Mouse (Mus musculus): Measurements from ENCODE around the gene Cyth1.
A peak's percentile ranks its signal among the peaks of the same experiment; 100 is the strongest.

GRCm38 (mm10) chr11:118104001-118104400 is 144.4 kb downstream of the Cyth1 start:
- TF ChIP-seq EP300 (IDR thresholded peaks at IDR 0.05; ENCODE audit: insufficient read depth, low read depth, low read length), result no peak
- peak; percentile 100 for TF ChIP-seq CTCF (IDR thresholded peaks at IDR 0.05; ENCODE audit: low read depth, low read length)
- TF ChIP-seq POLR2A (IDR thresholded peaks at IDR 0.05; ENCODE audit: insufficient read depth, low read length), result no peak

Measured in ES-Bruce4 (cell line).